Mouse (Mus musculus) ES-E14 (cell line): ENCODE measurements around the gene Tnfrsf1b. TPM values are rescaled to one million over a fixed set of nuclear protein-coding genes. Genes with fewer than 3 reads are reported as not detected.

Experiments used
- DNase-seq: peaks from one replicate; pipeline ENCODE4 v3.0.0-alpha.2; 2013; ENCODE audit warnings: low read depth, low spot score
- H3K27ac ChIP-seq: 2 replicates; pipeline ENCODE4 v1.5.1; 2012; ENCODE audit warnings: low read depth, mild to moderate bottlenecking, low read length, moderate library complexity, mixed read lengths; ENCODE audit not compliant: poor library complexity, insufficient read depth, severe bottlenecking
- H3K36me3 ChIP-seq: 2 replicates; pipeline ENCODE4 v1.6.1; 2012; ENCODE audit warnings: mild to moderate bottlenecking, low read length, moderate library complexity, mixed read lengths; ENCODE audit not compliant: control insufficient read depth, poor library complexity, insufficient read depth, severe bottlenecking
- H3K4me1 ChIP-seq, 2 experiments: fragments of 150-350 bp in 1 of 2; sonication (generic) in 1 of 2; 2 replicates each; pipeline ENCODE4 v1.6.1; 2012; ENCODE audit warnings: low read length in 2 of 2, mild to moderate bottlenecking in 1 of 2, mixed read lengths in 1 of 2; ENCODE audit not compliant: control insufficient read depth in 2 of 2, insufficient read depth in 2 of 2, poor library complexity in 1 of 2
- H3K4me3 ChIP-seq, 2 experiments: fragments of 150-350 bp in 1 of 2; sonication (generic) in 1 of 2; 2 replicates each; pipeline ENCODE4 v1.5.1; 2012; ENCODE audit warnings: low read length in 2 of 2, low read depth in 1 of 2, mild to moderate bottlenecking in 1 of 2, mixed read lengths in 1 of 2; ENCODE audit not compliant: insufficient read depth in 1 of 2, poor library complexity in 1 of 2, severe bottlenecking in 1 of 2
- H3K9ac ChIP-seq: 2 replicates; pipeline ENCODE4 v1.6.1; 2012; ENCODE audit warnings: low read depth, mild to moderate bottlenecking, low read length, mixed read lengths; ENCODE audit not compliant: poor library complexity, insufficient read depth, severe bottlenecking
- H3K9me3 ChIP-seq: fragments of 150-350 bp; sonication (generic); 2 replicates; pipeline ENCODE4 v1.6.1; 2012; ENCODE audit warnings: low read depth, mild to moderate bottlenecking, low read length; ENCODE audit not compliant: control insufficient read depth, insufficient read depth
- CHD2 ChIP-seq: IDR thresholded peaks from 2 replicates; pipeline ENCODE4 v1.6.1; 2014; ENCODE audit warnings: mild to moderate bottlenecking, low read depth, low read length, inconsistent platforms
- HCFC1 ChIP-seq: IDR thresholded peaks from 2 replicates; pipeline ENCODE4 v1.6.1; 2012; ENCODE audit warnings: low read length, inconsistent platforms, borderline replicate concordance; ENCODE audit not compliant: insufficient read depth
- MAFK ChIP-seq: IDR thresholded peaks from 2 replicates; pipeline ENCODE4 v1.6.1; 2014; ENCODE audit warnings: mild to moderate bottlenecking, low read depth, low read length, inconsistent platforms; ENCODE audit not compliant: insufficient read depth
- ZC3H11A ChIP-seq: IDR thresholded peaks from 2 replicates; pipeline ENCODE4 v1.6.1; 2012; ENCODE audit warnings: low read depth, mild to moderate bottlenecking, inconsistent platforms, low read length, borderline replicate concordance
- ZNF384 ChIP-seq: IDR thresholded peaks from 2 replicates; pipeline ENCODE4 v1.6.1; 2012; ENCODE audit warnings: low read depth, low read length, inconsistent platforms
- in situ Hi-C, 2 experiments: fragments of 600-800 bp; cut with MboI; formaldehyde crosslinking; loops; one replicate each; pipeline ENCODE4 v1.15.1; 2025; ENCODE audit warnings: low sequenced_read_pairs in 2 of 2, inconsistent platforms in 1 of 2; ENCODE audit not compliant: unreplicated experiment in 2 of 2
- total RNA-seq: library from RNA; depleted of rRNA; stranded (reverse); fragments of 300-350 nt; gene quantifications from 2 replicates; pipeline ENCODE4 v1.2.3, GENCODE M21; 2012

The Tnfrsf1b gene
- total RNA-seq, 1 experiment, result 4.3 TPM

GRCm38 (mm10) chr4:145221379-145221778, 25.3 kb downstream of the Tnfrsf1b start:
- Histone ChIP-seq H3K4me3 (no peak overlapping the region), H3K9me3 (no peaks in the 10 kb centered on the region), H3K4me1 (no peaks in the 10 kb centered on the region), H3K9ac (no peak overlapping the region), H3K27ac (no peak overlapping the region), H3K36me3 (peaks cover 3% of the 10 kb centered on the region; the same call in 1 of the 2 replicates)
- no peak for TF ChIP-seq HCFC1
- TF ChIP-seq ZNF384, result no peak
- no peak for TF ChIP-seq ZC3H11A
- TF ChIP-seq CHD2, result no peak
- TF ChIP-seq MAFK, result no peak
- in situ Hi-C loops, result loop anchor here in 1 of 2 experiments (25.0 kb wide), 1 partner anchor 266 kb away; no protein-coding TSS in a partner anchor
- DNase-seq, result no peak

DNA sequence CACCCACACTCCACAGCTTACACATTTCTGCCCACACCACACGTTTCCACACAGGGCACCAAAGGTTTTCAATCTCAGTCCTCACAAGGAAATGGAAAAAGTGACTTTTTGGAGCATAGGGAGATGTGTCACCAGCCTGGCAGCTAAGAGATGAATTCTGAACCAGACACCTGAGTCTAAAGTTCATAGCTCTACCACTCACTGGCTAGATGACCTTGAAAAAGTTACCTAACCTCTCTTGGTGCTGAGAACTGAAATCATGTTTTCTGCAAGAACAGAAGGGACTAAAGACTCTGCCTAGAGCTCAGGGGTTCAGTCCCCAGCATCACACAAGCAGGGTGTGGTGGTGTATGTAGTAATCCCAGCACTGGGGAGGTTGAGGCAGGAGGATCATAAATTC, 26.7 kb downstream of the Tnfrsf1b start:
- no peak for TF ChIP-seq CHD2
- no peak for TF ChIP-seq MAFK
- TF ChIP-seq ZC3H11A, result no peak
- TF ChIP-seq HCFC1, result no peak
- no peak for TF ChIP-seq ZNF384
- in situ Hi-C loops, result loop anchor here in 1 of 2 experiments (25.0 kb wide), 1 partner anchor 267 kb away; no protein-coding TSS in a partner anchor

DNA sequence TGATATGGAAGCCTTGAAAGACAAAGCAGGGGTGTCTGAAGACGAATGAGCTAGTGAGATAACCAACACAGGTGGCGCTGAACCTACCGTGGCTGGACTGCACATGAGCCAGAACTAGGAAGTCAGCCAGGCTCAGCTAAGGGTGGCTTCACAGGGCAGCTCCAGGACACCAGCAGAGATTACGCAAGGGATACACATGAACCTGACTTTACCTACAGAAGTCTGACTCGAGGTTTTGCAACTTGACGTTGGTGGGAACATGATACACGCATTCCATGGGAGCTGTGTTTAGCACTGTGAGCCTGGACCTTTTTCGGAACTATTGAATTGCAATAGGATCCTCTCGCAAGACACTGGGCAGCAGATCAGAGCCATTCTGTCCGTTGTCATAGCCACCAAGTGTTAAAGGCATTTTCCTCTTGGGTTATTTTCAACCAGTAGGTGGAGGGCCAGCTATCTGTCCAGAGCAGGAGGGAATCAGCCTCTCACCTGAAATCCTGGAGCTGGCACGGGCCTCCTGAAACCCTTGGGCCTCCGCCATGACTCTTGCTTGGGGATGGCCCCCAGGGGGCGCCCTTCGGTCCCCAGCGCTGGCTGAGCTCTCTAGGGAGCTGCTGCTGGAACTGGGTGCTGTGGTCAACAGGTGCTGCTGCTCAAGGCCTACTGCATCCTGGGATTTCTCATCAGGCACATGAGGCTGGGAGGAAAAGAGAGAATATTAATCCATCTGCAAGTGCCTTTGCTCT, 27.3 kb downstream of the Tnfrsf1b start:
- H3K9ac ChIP-seq, result no peak overlapping the region
- DNase-seq, result no peak
- no peak overlapping the region for H3K27ac ChIP-seq
- no peaks in the 10 kb centered on the region; a peak in 2 of 4 replicates for H3K4me1 ChIP-seq
- TF ChIP-seq HCFC1 (no peak), MAFK (no peak), ZNF384 (no peak), ZC3H11A (no peak), CHD2 (no peak)
- H3K36me3 ChIP-seq, result peaks cover 7% of the 10 kb centered on the region; the same call in 1 of the 2 replicates
- H3K9me3 ChIP-seq, result no peaks in the 10 kb centered on the region
- no peak overlapping the region for H3K4me3 ChIP-seq
- in situ Hi-C loops, result loop anchor here in 1 of 2 experiments (25.0 kb wide), 1 partner anchor 268 kb away; no protein-coding TSS in a partner anchor

More for the DNA sequence above, 26.7 kb downstream of the Tnfrsf1b start:
- Histone ChIP-seq H3K27ac (no peak overlapping the region), H3K9me3 (no peaks in the 10 kb centered on the region), H3K36me3 (peaks cover 7% of the 10 kb centered on the region; the same call in 1 of the 2 replicates), H3K4me3 (no peak overlapping the region), H3K9ac (no peak overlapping the region), H3K4me1 (no peaks in the 10 kb centered on the region; a peak in 2 of 4 replicates)
- DNase-seq, result no peak

- Histone ChIP-seq H3K27ac (no peak overlapping the region), H3K9ac (no peak overlapping the region), H3K4me3 (no peak overlapping the region), H3K36me3 (peaks cover 7% of the 10 kb centered on the region; the same call in 1 of the 2 replicates), H3K9me3 (no peaks in the 10 kb centered on the region), H3K4me1 (peaks cover 2 to 7% of the 10 kb centered on the region in 2 experiments; a peak in 2 of 4 replicates)
- no peak for DNase-seq
- in situ Hi-C loops, result loop anchor here in 1 of 2 experiments (25.0 kb wide), 1 partner anchor 269 kb away; no protein-coding TSS in a partner anchor
- TF ChIP-seq MAFK, result no peak
- no peak for TF ChIP-seq CHD2
- TF ChIP-seq ZC3H11A, result no peak
- no peak for TF ChIP-seq HCFC1
- no peak for TF ChIP-seq ZNF384
These were observed 28.8 kb downstream of the Tnfrsf1b start for GRCm38 (mm10) chr4:145217837-145218236.
